Mouse (Mus musculus) limb, embryonic 14.5 days (tissue): ENCODE results near the gene Fgfrl1. TPM values are rescaled to one million over a fixed set of nuclear protein-coding genes. Genes with fewer than 3 reads are reported as not detected.

Experiments used
- ATAC-seq: fragments of 200-750 bp; cut with Nextera tagmentation; 2 replicates; pipeline ENCODE4 v1.8.0; 2017; ENCODE audit warnings: low read depth, moderate number of reproducible peaks, moderate TSS enrichment; ENCODE audit not compliant: low FRiP score
- DNase-seq: peaks from one replicate; pipeline ENCODE4 v3.0.0-alpha.2; 2015; ENCODE audit warnings: low spot score
- H3K27ac ChIP-seq: fragments of 300-500 bp; sonication (generic); replicated peaks from 2 replicates; pipeline ENCODE4 v1.5.1; 2014; ENCODE audit warnings: low read depth, mild to moderate bottlenecking, low read length, moderate library complexity, mixed read lengths
- H3K27me3 ChIP-seq: fragments of 300-500 bp; sonication (generic); 2 replicates; pipeline ENCODE4 v1.6.1; 2014; ENCODE audit warnings: low read length, mixed read lengths; ENCODE audit not compliant: control insufficient read depth, insufficient read depth
- H3K36me3 ChIP-seq: fragments of 300-500 bp; sonication (generic); 2 replicates; pipeline ENCODE4 v1.6.1; 2014; ENCODE audit warnings: mild to moderate bottlenecking, low read length, moderate library complexity, mixed read lengths; ENCODE audit not compliant: control insufficient read depth, insufficient read depth
- H3K4me1 ChIP-seq: fragments of 300-500 bp; sonication (generic); 2 replicates; pipeline ENCODE4 v1.6.1; 2014; ENCODE audit warnings: antibody characterized with exemption, low read length, mixed read lengths; ENCODE audit not compliant: control insufficient read depth, insufficient read depth
- H3K4me2 ChIP-seq: fragments of 300-500 bp; sonication (generic); replicated peaks from 2 replicates; pipeline ENCODE4 v1.6.1; 2014; ENCODE audit warnings: low read depth, mild to moderate bottlenecking, low read length, moderate library complexity; ENCODE audit not compliant: severe bottlenecking
- H3K4me3 ChIP-seq: fragments of 300-500 bp; sonication (generic); replicated peaks from 2 replicates; pipeline ENCODE4 v1.5.1; 2014; ENCODE audit warnings: low read length
- H3K9ac ChIP-seq: fragments of 300-500 bp; sonication (generic); 2 replicates; pipeline ENCODE4 v1.6.1; 2014; ENCODE audit warnings: mild to moderate bottlenecking, low read depth, low read length, moderate library complexity; ENCODE audit not compliant: severe bottlenecking
- H3K9me3 ChIP-seq: fragments of 300-500 bp; sonication (generic); 2 replicates; pipeline ENCODE4 v1.6.1; 2016; ENCODE audit warnings: low read length; ENCODE audit not compliant: control insufficient read depth
- POLR2A ChIP-seq: fragments of 200-500 bp; IDR thresholded peaks from 2 replicates; pipeline ENCODE4 v1.8.0; 2012; ENCODE audit warnings: inconsistent platforms, mild to moderate bottlenecking, moderate library complexity, borderline replicate concordance; ENCODE audit not compliant: insufficient read depth, insufficient read length; ENCODE audit errors: extremely low read depth
- WGBS: fragments of 180-500 bp; shearing (Covaris S2); extraction: QIAGEN DNeasy Blood & Tissue Kit; methylation state at CpG from one replicate; pipeline ENCODE4 v1.1.7; 2014; 5-methylcytosine and 5-hydroxymethylcytosine counted together
- polyA plus RNA-seq, 2 experiments: library from polyadenylated mRNA; depleted of rRNA in 1 of 2; stranded (reverse) in 1 of 2; unstranded in 1 of 2; fragments of >200 nt; fragmentation: Nextera tagmentation in 1 of 2; extraction: Ambion mirVana in 1 of 2; gene quantifications; 2 replicates each; pipeline versions ENCODE4 v1.2.1 to v1.2.3; 2012 to 2014

The Fgfrl1 gene
- polyA plus RNA-seq, 2 experiments = 46.5 to 119 TPM

DNA sequence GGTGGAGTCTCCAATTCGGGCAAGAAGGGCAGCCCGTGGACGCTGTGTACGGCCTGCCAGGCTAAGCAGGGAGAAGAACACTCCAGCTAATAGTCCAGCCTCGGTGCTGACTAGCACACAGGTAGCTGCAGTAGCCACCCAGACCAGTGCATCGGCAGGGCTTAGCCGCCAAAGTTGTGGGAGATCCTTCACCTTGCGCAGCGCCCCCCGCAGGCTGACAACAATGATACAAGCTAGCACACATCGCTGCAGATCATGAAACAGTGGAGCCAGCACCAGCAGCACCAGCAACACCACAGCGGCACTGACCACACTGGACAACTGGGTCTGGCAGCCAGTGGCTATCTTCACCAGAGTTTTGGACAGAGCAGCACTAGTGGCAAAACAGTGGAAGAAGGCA, 20.4 kb upstream of the Fgfrl1 start:
- Histone ChIP-seq H3K4me1 (peaks cover 12% of the 10 kb centered on the region), H3K27ac (no peak overlapping the region), H3K4me3 (no peak overlapping the region), H3K4me2 (no peak overlapping the region), H3K9ac (no peak overlapping the region), H3K9me3 (no peaks in the 10 kb centered on the region), H3K36me3 (peaks cover 7% of the 10 kb centered on the region), H3K27me3 (no peaks in the 10 kb centered on the region)
- WGBS = 93% methylated on average over 12 of the region's 12 CpGs
- no peak for TF ChIP-seq POLR2A
- ATAC-seq (no peak), DNase-seq (no peak)

DNA sequence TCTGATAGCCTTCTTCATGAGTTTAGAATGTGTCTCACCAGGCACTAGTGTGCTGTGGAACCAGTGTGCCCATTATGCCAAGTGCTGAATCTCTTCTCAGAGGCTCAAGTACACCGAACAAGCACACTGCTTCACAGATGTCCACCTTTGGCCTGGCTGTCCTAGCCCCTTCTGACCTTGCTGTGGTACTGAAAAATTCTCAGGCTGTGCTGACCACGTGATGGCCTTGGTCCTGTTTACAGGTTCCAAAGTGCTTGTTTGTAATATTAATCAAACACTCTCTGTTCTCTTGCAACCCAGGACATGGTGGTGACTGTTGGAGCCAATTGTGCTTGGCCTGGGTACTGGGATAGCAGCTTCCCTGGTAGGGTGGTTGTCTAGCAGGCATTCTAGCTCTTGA, 17.6 kb upstream of the Fgfrl1 start:
- ATAC-seq (no peak), DNase-seq (no peak)
- Histone ChIP-seq H3K27me3 (no peaks in the 10 kb centered on the region), H3K4me2 (no peak overlapping the region), H3K36me3 (peaks cover 7% of the 10 kb centered on the region), H3K4me3 (no peak overlapping the region), H3K9me3 (no peaks in the 10 kb centered on the region), H3K27ac (no peak overlapping the region), H3K4me1 (peaks cover 18% of the 10 kb centered on the region), H3K9ac (no peak overlapping the region)
- no peak for TF ChIP-seq POLR2A
- 85% methylated on average over 2 of the region's 2 CpGs for WGBS

DNA sequence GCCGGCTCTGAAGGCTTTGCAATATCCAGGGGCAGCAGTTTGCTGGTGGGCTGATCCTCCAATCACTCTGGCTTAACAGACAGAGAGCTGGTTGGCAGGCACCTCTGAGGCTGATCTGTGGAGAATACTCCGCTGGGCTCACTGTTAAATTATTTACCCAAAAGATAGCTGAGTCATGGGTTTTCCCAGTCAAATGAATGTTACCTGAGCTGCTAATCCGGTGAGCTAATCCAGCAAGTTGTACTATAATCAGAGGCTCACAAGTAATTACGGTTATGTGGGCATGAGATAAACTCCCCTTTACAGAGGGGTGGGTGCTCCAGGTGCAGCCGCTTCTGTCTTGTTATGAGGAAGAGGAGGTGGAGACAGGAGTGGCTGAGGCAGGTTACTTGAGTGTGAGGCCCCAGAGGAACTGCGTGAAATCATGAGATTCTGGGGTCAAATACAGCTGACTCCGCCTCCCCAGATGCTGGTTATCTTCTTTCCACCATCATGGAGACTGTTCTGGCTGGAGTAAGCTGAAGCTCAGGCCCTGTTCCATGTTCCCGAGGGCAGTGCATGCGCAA, 16.8 kb upstream of the Fgfrl1 start, which contains the start of gene Slc26a1:
Gene Slc26a1 (minus strand): TSS at position 319 of the 566 bp plus-strand sequence.
- Histone ChIP-seq H3K9ac (no peak within 1 kb of the TSS), H3K27me3 (no peaks in the 10 kb centered on the region), H3K36me3 (peaks cover 7% of the 10 kb centered on the region), H3K4me3 (no peak within 1 kb of the TSS), H3K9me3 (no peaks in the 10 kb centered on the region), H3K4me1 (peaks cover 12% of the 10 kb centered on the region), H3K27ac (no peak within 1 kb of the TSS), H3K4me2 (no peak within 1 kb of the TSS)
- WGBS = 75% methylated on average over 9 of the region's 9 CpGs
- no peak for TF ChIP-seq POLR2A
- no peak for ATAC-seq
- no peak for DNase-seq

DNA sequence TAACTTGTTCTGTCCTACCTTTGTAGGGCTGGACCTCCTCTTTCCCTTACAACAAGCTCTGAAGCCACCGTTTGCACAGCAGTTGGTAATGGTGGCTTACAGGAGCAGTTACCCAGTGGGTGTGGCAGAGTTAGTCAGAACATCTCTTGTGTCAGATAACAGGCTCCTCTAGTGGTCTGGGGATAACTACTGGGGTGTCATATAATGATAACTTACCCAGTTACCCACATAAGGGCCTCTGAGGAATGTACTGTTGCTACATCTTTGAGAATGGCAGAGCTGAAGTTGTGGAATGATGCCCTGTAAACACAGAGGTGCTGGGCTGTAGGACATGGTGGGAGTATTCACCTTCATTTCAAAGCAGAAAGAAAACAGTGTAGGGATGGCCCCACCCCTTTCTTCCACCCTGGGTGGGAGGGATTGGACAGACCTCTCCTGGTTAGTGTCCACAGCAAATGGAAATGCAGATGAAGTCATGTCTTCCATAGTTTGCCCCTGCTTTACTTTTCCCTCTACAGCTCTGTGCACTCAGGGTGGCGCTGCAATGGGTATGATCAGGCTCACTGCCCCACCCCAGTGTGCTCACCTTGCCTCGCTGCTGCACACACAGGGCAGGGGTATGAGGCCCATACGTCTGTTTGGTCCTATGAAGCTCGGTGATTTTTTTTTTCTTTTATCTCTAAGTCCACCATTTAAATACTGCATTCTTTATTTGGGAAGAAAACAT, 15.2 kb upstream of the Fgfrl1 start:
- peak overlapping the region; percentile 35 for H3K4me3 ChIP-seq
- ATAC-seq (peak; percentile 27; the same call in 1 of the 2 replicates), DNase-seq (no peak)
- H3K27ac ChIP-seq = peak overlapping the region; percentile 87
- H3K4me2 ChIP-seq = peak overlapping the region; percentile 60
- H3K4me1 ChIP-seq = peaks cover 12% of the 10 kb centered on the region
- WGBS = 10% methylated on average over 5 of the region's 5 CpGs
- H3K9me3 ChIP-seq = no peaks in the 10 kb centered on the region
- H3K9ac ChIP-seq = peak overlapping the region; percentile 68
- no peaks in the 10 kb centered on the region for H3K27me3 ChIP-seq
- no peaks in the 10 kb centered on the region for H3K36me3 ChIP-seq
- TF ChIP-seq POLR2A = no peak

DNA sequence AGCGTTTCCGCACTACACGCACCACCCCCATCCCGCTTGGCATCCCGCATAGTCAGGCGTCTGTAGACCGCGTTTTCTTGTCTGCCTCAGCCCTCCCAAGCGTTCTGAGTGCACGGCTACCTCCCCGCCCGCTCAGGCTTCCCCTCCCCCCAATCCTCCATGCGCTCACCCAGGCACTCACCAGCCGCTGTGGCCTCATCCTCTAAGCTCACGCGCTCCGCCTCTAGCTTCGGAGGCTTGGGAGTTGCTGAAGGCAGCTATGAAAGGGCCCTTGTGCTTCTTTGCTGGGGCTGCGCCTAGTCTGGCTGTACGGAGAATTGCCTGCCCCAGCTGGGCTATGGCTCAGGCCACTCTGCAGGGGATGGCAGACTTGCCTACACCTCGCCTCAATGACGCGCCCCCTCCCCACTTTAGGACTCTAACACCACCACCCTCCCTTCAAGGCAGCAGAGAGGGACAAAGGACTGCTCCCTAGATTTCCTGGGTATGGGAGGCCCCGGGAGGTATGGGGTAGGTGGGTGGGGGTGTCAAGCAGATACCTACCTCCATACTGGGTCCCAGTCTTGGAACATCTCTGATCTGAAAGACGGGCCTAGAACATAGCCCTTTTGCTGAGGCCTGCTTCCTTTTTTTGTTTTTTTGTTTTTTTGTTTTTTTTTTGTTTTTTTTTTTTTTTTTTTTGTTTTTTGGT, 14.4 kb upstream of the Fgfrl1 start:
- Histone ChIP-seq H3K9ac (peak overlapping the region; percentile 68), H3K4me1 (peaks cover 12% of the 10 kb centered on the region), H3K4me2 (peak overlapping the region; percentile 60), H3K9me3 (no peaks in the 10 kb centered on the region), H3K27me3 (no peaks in the 10 kb centered on the region), H3K4me3 (peak overlapping the region; percentile 35), H3K36me3 (no peaks in the 10 kb centered on the region), H3K27ac (peak overlapping the region; percentile 87)
- TF ChIP-seq POLR2A = no peak
- DNase-seq = peak; percentile 73
- peak; percentile 88 for ATAC-seq
- 6% methylated on average over 25 of the region's 25 CpGs for WGBS
